Mouse (Mus musculus): Measurements from ENCODE around the gene Col17a1.

DNA sequence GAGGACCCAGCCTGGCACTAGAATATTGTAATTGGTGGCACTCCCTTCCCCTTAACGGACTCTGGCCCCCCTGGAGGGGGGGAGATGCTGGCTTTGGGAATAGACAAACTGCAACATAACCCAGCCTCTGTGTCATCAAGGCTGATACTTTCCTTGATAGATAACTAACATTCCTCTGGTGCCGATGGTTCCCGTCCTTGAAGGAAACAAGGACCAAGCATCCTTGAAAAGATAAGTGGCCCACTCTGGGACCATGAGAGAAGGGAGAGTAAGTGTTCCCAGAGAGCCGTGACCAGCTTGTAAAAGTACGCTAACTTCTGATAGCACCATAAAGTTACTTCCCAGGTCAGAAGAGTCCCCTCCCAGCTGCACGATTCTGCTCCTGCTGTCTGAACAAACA, 30.6 kb upstream of the Col17a1 start:
- no peak for TF ChIP-seq CTCF (IDR thresholded peaks at IDR 0.05; ENCODE audit: extremely low read depth, insufficient read depth, low read length)
- no peak for TF ChIP-seq POLR2A (IDR thresholded peaks at IDR 0.05; ENCODE audit: extremely low read depth, insufficient read depth, low read length)
